Mouse (Mus musculus) myocyte (in vitro differentiated cells): ENCODE data around the gene Pfkp. TPM values are rescaled to one million over a fixed set of nuclear protein-coding genes. Genes with fewer than 3 reads are reported as not detected.

Experiments
- H3K27me3 ChIP-seq: one replicate; pipeline ENCODE4 v1.6.1; 2011; ENCODE audit not compliant: control insufficient read depth, insufficient read depth, insufficient read length
- H3K36me3 ChIP-seq: one replicate; pipeline ENCODE4 v1.6.1; 2011; ENCODE audit not compliant: control insufficient read depth, insufficient read depth
- H3K4me2 ChIP-seq: one replicate; pipeline ENCODE4 v1.6.1; 2011; ENCODE audit warnings: low read depth, control low read depth
- H3K4me3 ChIP-seq: one replicate; pipeline ENCODE4 v1.5.1; 2011; ENCODE audit warnings: mild to moderate bottlenecking, control low read depth, moderate library complexity
- H3K79me2 ChIP-seq: one replicate; pipeline ENCODE4 v1.6.1; 2011; ENCODE audit not compliant: control insufficient read depth, insufficient read depth
- H3ac ChIP-seq: one replicate; pipeline ENCODE4 v1.6.1; 2011; ENCODE audit not compliant: control insufficient read depth, insufficient read length
- CEBPB ChIP-seq: IDR thresholded peaks from 2 replicates; pipeline ENCODE4 v1.6.1; 2011; ENCODE audit warnings: mild to moderate bottlenecking, moderate library complexity; ENCODE audit not compliant: poor library complexity, insufficient read depth, severe bottlenecking
- E2F4 ChIP-seq: IDR thresholded peaks from one replicate; pipeline ENCODE4 v1.6.1; 2011; ENCODE audit warnings: mild to moderate bottlenecking, control low read depth, moderate library complexity; ENCODE audit not compliant: insufficient read depth
- MAX ChIP-seq: IDR thresholded peaks from one replicate; pipeline ENCODE4 v1.6.1; 2011; ENCODE audit warnings: low read depth, mild to moderate bottlenecking, control low read depth
- MYOD1 ChIP-seq, 3 experiments: IDR thresholded peaks; one replicate each; pipeline ENCODE4 v1.6.1; 2011; ENCODE audit warnings: control low read depth in 2 of 3, low read depth in 2 of 3, mild to moderate bottlenecking in 2 of 3, moderate library complexity in 1 of 3; ENCODE audit not compliant: insufficient read length in 2 of 3, control insufficient read depth in 1 of 3
- MYOG ChIP-seq, 3 experiments: IDR thresholded peaks; one replicate each; pipeline ENCODE4 v1.6.1; 2011; ENCODE audit warnings: control low read depth in 2 of 3, low read depth in 2 of 3, mild to moderate bottlenecking in 2 of 3; ENCODE audit not compliant: insufficient read length in 2 of 3, control insufficient read depth in 1 of 3, insufficient read depth in 1 of 3
- POLR2A ChIP-seq: IDR thresholded peaks from one replicate; pipeline ENCODE4 v1.6.1; 2011; ENCODE audit warnings: low read depth, mild to moderate bottlenecking, control low read depth, moderate library complexity; ENCODE audit not compliant: insufficient read length
- POLR2AphosphoS2 ChIP-seq: IDR thresholded peaks from one replicate; pipeline ENCODE4 v1.6.1; 2011; ENCODE audit warnings: low read depth, control low read depth; ENCODE audit not compliant: insufficient read length
- REST ChIP-seq: IDR thresholded peaks from one replicate; pipeline ENCODE4 v1.6.1; 2011; ENCODE audit warnings: mild to moderate bottlenecking, control low read depth, moderate library complexity; ENCODE audit not compliant: insufficient read depth, insufficient read length
- SRF ChIP-seq: IDR thresholded peaks from one replicate; pipeline ENCODE4 v1.6.1; 2011; ENCODE audit warnings: low read depth; ENCODE audit not compliant: control insufficient read depth, insufficient read length
- TCF12 ChIP-seq: IDR thresholded peaks from one replicate; pipeline ENCODE4 v1.6.1; 2011; ENCODE audit warnings: mild to moderate bottlenecking, control low read depth; ENCODE audit not compliant: poor library complexity, insufficient read depth, severe bottlenecking
- TCF3 ChIP-seq: IDR thresholded peaks from one replicate; pipeline ENCODE4 v1.6.1; 2011; ENCODE audit warnings: low read depth, control low read depth; ENCODE audit not compliant: insufficient read length
- USF1 ChIP-seq: IDR thresholded peaks from one replicate; pipeline ENCODE4 v1.6.1; 2011; ENCODE audit warnings: low read depth, mild to moderate bottlenecking, control low read depth, moderate library complexity
- polyA plus RNA-seq: library from polyadenylated mRNA; unstranded; fragments of >200 nt; fragmentation: generic; extraction: Trizol; gene quantifications from one replicate; pipeline ENCODE4 v1.2.1, GENCODE M21; 2012; ENCODE audit warnings: missing spikeins

The Pfkp gene
- polyA plus RNA-seq, 1 experiment: 74.9 TPM

DNA sequence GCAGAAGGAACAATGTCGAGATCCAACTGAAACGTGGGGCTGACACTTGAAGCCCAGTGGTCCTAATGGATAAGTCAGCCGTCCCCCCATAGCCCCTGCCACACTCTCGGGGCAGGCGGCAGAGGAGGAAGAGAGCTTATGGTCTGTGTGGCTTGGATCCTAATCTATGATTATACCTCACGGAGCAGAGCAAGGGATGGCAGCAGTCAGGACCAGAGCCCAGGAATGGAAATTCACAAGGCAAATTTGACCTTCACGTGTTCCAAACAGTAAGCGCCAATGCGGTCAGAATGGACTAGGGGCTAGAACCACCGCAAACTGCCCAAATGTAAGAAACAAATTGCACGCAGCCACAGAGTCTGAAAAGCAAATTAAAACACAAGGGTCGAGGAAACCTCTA lies 14.5 kb downstream of the Pfkp start:
- no peak overlapping the region for H3ac ChIP-seq
- no peaks in the 10 kb centered on the region for H3K27me3 ChIP-seq
- no peak for TF ChIP-seq MAX
- H3K36me3 ChIP-seq: no peaks in the 10 kb centered on the region
- peaks cover 5% of the 10 kb centered on the region for H3K79me2 ChIP-seq
- H3K4me2 ChIP-seq: no peak overlapping the region
- no peak overlapping the region for H3K4me3 ChIP-seq

DNA sequence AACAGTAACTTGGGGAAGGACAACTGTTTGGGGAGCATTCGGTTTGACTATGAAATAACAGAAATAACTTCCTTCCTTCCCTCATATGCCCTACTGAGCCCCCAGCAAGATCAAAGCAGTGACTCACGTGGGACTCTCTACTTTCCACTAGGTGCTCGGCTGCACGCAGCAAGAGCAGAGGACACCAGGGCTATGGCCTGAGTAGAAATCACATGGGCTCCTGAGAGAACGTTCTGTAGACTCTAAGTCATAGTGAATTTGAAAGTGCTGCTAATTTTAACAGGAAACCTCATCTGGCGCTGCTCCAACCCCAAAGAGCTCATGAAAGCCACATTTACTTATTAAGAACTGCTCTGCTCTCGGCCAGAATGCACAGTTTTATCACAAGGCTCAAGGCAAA lies 15.1 kb downstream of the Pfkp start:
- Histone ChIP-seq H3K27me3 (no peaks in the 10 kb centered on the region), H3K36me3 (no peaks in the 10 kb centered on the region), H3K79me2 (peaks cover 8% of the 10 kb centered on the region), H3ac (no peak overlapping the region), H3K4me3 (no peak overlapping the region), H3K4me2 (no peak overlapping the region)
- no peak for TF ChIP-seq MYOG (IDR thresholded peaks at IDR 0.05; ENCODE audit: control insufficient read depth in 1 of 3, insufficient read depth in 1 of 3, insufficient read length in 2 of 3, low read depth in 2 of 3)

DNA sequence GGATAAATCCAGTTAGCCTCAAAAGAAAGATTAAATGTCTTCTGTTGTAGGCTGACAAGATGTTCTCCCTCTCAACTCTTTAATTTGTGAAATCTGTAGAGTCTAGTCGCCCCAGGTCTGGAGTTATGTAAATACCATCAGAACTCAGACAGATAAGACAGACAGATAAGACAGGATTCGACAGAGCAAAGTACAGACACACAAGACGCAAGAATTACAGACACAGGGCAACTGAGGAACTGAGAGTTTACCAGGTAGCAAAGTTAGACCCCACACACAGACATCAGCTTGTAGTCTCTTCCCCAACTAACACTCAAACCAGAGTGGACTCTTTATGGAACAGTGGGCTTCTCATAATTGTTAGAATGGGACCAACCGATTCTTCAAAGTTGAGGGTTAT lies 15.6 kb downstream of the Pfkp start:
- H3ac ChIP-seq: no peak overlapping the region
- peaks cover 9% of the 10 kb centered on the region for H3K79me2 ChIP-seq
- H3K27me3 ChIP-seq: no peaks in the 10 kb centered on the region
- no peak overlapping the region for H3K4me3 ChIP-seq
- TF ChIP-seq SRF (no peak), POLR2AphosphoS2 (no peak), REST (no peak), MYOD1 (IDR thresholded peaks at IDR 0.05; ENCODE audit: control insufficient read depth in 1 of 3, insufficient read length in 2 of 3, low read depth in 2 of 3) (no peak), TCF3 (no peak), CEBPB (no peak), MAX (no peak), USF1 (no peak), MYOG (IDR thresholded peaks at IDR 0.05; ENCODE audit: control insufficient read depth in 1 of 3, insufficient read depth in 1 of 3, insufficient read length in 2 of 3, low read depth in 2 of 3) (no peak), POLR2A (no peak), TCF12 (no peak), E2F4 (no peak)
- H3K4me2 ChIP-seq: no peak overlapping the region
- no peaks in the 10 kb centered on the region for H3K36me3 ChIP-seq

DNA sequence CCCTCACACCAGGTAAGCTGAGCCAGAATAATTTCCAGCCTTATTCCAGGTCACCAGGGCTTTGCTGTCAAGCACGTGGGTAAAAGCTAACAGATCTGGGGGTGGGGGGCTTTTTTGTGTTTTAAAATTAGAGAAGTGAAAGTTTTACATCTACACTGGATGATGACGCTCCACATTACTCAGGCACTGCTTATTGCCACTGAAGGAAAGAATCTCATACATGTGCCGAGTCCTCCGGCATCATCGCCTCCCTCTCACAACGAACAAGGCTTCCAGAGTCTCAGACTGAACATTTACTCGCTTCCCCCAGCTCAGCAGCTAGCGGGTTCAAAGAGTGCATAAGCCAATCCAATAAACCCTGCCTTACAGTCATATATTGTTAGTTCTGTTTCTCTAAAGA lies 16.1 kb downstream of the Pfkp start:
- Histone ChIP-seq H3K4me2 (no peak overlapping the region), H3K27me3 (no peaks in the 10 kb centered on the region), H3K79me2 (peaks cover 9% of the 10 kb centered on the region), H3ac (no peak overlapping the region), H3K4me3 (no peak overlapping the region), H3K36me3 (no peaks in the 10 kb centered on the region)
- TF ChIP-seq USF1 (no peak), MAX (no peak)

DNA sequence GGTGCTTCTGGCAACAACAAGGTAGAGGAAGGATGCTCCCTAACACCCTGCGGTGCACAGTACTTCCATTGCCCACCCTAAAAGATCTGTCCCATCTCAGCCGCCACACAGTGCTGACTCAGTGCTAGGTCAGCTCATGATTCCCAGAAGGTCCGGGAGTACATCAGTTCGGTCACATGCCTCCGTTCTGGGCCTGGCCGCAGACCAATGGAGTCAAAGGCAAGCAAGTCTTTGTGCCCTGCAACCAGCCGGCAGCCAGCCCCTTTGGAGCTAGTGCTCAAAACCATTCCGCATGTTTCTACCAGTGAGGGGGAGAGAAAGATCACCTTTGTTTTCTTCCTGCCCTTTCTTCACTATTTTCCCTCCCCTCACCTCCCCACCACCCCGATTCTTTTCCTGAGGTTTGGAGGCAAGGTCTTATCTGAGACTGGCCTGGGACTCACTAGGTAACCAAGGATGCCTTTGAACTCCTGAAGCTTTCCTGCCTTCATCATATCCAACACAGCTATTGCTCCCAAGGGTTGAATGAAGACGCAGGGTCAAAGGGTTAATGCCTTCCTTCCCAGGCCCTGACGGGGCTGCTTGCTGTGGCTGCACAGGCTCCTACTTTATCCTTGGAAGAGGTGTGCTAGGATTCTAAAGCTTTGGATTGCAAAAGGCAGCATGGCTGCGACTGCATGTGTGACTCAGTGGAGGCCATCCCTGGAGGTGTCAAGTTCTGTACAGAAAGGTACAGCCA lies 16.6 kb downstream of the Pfkp start:
- H3K36me3 ChIP-seq: no peaks in the 10 kb centered on the region
- H3K79me2 ChIP-seq: peaks cover 9% of the 10 kb centered on the region
- H3K4me2 ChIP-seq: no peak overlapping the region
- no peak overlapping the region for H3ac ChIP-seq
- TF ChIP-seq REST (no peak), MAX (no peak), MYOG (IDR thresholded peaks at IDR 0.05; ENCODE audit: control insufficient read depth in 1 of 3, insufficient read depth in 1 of 3, insufficient read length in 2 of 3, low read depth in 2 of 3) (no peak), TCF3 (no peak)
- no peaks in the 10 kb centered on the region for H3K27me3 ChIP-seq
- no peak overlapping the region for H3K4me3 ChIP-seq

DNA sequence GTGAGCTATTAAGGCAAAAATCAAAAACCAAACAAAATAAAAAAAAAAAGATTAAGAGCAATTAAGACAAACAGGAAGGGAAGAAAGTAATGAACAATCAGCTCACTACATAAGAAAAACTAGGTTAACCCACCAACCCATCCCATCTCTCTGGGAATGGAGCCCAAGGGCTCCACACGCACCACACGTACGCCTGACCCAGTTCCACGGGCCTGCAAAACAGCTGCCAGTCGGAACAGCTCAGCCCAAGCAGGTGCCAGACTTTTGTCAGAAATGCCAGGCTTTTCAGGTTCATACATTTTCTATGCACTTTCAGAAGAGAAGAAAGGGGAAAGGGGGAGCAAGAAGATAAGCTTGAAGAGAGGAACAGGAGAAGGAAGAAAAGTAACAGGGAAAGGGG lies 17.9 kb downstream of the Pfkp start:
- H3K27me3 ChIP-seq: no peaks in the 10 kb centered on the region
- no peaks in the 10 kb centered on the region for H3K36me3 ChIP-seq
- no peak overlapping the region for H3K4me3 ChIP-seq
- no peak overlapping the region for H3ac ChIP-seq
- H3K79me2 ChIP-seq: peaks cover 9% of the 10 kb centered on the region
- TF ChIP-seq MYOD1 (IDR thresholded peaks at IDR 0.05; ENCODE audit: control insufficient read depth in 1 of 3, insufficient read length in 2 of 3, low read depth in 2 of 3) (peak in 1 of 3 experiments; percentile 42), POLR2AphosphoS2 (no peak), TCF12 (no peak), MYOG (IDR thresholded peaks at IDR 0.05; ENCODE audit: control insufficient read depth in 1 of 3, insufficient read depth in 1 of 3, insufficient read length in 2 of 3, low read depth in 2 of 3) (peak in 1 of 3 experiments; percentile 66)
- no peak overlapping the region for H3K4me2 ChIP-seq
